Mouse (Mus musculus) T-helper 1 cell (primary cell): Measurements from ENCODE around the gene Tmem238.

Experiments
- in situ Hi-C: fragments of 300-600 bp; cut with MboI, MseI; formaldehyde crosslinking; loops from one replicate; pipeline ENCODE4 v1.15.1; 2025; ENCODE audit warnings: high pct_unique_total_duplicates

The Tmem238 gene

GRCm38 (mm10) chr7:4793248-4793647 is 3.8 kb upstream of the Tmem238 start:
- in situ Hi-C loops = loop anchor here (10.0 kb wide), 1 partner anchor 118 kb away; no protein-coding TSS in a partner anchor

DNA sequence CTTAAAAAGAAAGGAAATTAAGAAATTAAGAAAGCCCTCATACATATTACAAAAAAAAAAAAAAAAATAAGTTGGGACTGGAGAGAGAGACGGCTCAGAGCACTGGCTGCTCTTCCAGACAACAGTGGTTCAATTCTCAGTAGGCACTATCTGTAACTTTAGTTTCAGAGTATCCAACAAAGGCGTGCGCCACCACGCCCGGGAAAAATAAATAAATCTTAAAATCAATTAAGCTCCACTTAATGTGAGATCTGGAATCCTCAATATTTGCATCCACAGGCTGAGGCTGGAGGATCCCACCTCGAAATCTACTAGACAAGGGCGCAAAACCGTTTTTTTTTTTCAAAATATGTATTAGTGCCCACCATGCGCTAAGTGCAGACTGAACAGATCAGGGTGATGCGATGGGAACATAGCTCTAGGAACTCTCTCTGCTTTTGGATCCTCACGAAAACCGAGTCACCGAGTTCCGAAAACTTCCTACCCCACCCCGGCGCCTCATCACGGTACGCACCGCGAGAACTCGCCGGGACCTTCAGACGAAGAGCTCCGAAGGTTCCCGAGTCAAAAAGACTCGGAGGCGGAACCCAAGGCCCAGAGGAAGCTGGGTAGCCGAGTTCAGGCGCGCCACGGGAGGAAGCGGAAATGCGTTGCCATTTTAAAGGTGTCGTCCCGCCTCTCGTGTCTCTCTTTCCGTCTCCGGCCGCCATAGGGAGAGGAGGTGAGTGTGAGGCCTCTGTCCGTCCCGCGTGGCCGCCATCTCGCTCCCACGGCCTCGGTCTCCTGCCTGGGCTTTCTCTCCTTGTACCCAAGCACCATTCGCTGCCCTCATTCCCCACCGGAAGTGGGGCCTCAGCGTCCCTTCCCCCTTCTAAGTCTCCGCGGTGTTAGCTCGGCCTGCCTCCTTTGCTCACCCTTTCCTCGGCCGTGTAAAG is 3.1 kb upstream of the Tmem238 start, which contains the start of gene Rpl28:
Gene Rpl28, plus strand, starts transcription at position 597 of the 935 bp plus-strand sequence.
- in situ Hi-C loops = loop anchor here (10.0 kb wide), 1 partner anchor 118 kb away; no protein-coding TSS in a partner anchor

GRCm38 (mm10) chr7:4788499-4789435 is 689 bp downstream of the Tmem238 start:
- in situ Hi-C loops = loop anchor here (5.0 kb wide), 2 partner anchors 46 to 96 kb away; partner anchors contain the start of genes Brsk1 and Kmt5c

DNA sequence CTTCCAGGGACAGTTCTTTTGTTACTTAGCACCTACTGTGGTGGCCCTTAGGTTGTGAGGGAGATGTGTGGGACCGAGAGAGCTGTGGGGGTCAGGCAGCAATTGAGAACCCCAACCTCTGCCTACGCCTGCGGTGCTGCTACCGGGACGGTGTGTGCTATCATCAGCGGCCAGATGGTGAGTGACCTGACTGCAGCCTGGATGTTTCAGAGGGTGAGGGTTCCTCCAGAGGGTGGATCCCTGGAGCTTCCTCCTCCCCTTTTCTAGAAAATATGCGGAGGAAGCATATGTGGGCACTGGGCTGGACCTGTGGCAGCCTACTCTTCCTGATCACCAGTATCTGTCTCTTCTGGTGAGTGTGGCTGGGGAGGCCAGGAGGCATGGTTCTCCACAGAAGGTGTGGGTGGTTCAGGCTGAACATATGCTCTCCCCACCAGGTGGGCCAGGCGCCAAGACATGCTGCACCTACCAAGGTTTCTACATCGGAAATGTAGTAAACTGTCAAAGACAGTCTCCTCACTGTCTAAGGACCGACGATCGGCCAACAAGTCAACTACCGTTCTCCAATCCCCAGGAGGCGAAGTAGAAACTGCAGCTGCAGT is 5.7 kb downstream of the Tmem238 start:
- in situ Hi-C loops = no loop called here

DNA sequence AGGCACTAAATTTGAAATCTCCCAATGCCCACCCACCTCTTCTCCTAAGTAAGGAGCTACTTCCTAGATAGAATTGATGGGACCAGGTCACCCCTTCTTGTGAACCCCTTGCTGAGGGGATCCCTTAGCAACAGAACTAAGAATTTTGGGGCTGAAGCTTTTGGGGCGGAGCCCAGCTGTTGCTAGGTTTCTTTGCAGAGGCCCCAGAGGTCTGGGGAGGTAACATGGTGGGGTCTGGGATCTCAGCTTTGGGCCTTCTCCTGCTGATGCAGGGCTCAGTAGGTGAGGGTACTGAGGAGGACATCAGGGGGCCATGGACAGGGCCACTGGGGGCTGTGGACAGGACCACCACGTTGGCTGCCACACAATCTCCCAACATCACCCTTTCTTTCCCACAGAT is 6.7 kb downstream of the Tmem238 start, which contains the start of the genes Il11 and Tmem190:
Gene Il11, minus strand, starts transcription at position 101 of the 400 bp plus-strand sequence.
Gene Tmem190, plus strand, starts transcription at position 179 of the 400 bp plus-strand sequence.
- in situ Hi-C loops = no loop called here

DNA sequence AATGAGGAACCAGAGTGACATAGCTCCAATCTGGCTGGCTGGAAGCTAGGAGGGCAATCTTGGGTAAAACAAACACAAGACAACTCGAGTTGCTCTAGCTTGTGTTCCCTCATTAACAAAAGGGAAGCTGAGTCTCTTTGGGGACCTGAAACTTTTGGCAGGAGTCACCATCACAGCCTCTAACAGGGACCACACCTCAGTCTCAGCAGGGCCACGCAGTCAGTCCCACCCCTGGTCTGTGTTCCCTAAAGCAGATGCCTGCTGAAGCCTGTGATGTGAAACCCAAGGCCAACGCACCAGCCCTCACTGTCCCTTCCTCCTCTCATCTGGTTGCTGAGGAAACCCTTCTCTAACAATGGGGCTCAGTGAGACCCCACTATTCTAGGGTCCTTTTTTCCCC is 7.3 kb downstream of the Tmem238 start:
- in situ Hi-C loops = no loop called here

GRCm38 (mm10) chr7:4779921-4780320 is 9.5 kb downstream of the Tmem238 start:
- in situ Hi-C loops = no loop called here

DNA sequence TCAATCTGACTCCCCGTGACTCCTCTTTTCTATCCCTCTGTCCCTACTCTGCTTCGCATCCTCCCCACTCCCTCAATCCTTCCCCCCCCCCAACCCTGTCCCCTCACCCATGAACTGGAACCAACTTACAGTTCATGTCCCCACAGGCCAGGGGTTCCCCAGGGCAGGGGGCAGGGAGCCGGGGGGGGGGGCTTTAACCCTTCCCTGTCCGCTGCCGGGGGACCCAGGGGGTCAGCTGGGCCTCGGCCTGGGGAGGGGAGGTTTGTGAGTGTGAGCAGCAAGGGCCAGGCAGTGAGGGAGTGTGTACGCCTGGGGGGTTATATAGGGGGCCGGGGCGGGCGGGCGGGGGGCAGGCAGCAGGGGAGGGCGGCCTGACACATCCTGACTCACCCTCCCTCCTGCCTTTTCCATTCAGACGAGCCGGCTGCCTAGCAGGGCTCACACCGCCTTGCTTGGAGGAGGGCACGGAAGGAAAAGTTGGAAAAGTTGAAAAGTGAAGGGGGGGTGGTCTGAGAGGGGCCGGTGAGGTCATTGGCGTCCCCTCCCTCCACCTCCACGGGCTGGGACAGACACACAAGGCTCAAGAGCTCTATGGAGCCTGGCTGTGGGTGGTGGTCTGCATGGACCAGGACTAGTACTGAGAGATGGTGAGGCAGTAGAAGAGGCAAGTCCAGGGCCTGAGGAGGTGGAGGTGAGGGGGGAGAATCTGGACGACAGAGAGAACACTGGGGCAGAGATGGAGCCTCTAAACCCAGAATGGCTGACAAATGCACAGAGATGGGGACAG is 11.4 kb downstream of the Tmem238 start:
- in situ Hi-C loops = no loop called here

- in situ Hi-C loops = no loop called here
These were observed 12.3 kb downstream of the Tmem238 start for GRCm38 (mm10) chr7:4776861-4777830.

- in situ Hi-C loops = no loop called here
These were observed 13.3 kb downstream of the Tmem238 start for GRCm38 (mm10) chr7:4776131-4776530.

- in situ Hi-C loops = no loop called here
These were observed 18.3 kb downstream of the Tmem238 start, which contains the start of gene Fam71e2 for GRCm38 (mm10) chr7:4771202-4771601. Fam71e2 (minus strand) TSS chr7:4771302.

DNA sequence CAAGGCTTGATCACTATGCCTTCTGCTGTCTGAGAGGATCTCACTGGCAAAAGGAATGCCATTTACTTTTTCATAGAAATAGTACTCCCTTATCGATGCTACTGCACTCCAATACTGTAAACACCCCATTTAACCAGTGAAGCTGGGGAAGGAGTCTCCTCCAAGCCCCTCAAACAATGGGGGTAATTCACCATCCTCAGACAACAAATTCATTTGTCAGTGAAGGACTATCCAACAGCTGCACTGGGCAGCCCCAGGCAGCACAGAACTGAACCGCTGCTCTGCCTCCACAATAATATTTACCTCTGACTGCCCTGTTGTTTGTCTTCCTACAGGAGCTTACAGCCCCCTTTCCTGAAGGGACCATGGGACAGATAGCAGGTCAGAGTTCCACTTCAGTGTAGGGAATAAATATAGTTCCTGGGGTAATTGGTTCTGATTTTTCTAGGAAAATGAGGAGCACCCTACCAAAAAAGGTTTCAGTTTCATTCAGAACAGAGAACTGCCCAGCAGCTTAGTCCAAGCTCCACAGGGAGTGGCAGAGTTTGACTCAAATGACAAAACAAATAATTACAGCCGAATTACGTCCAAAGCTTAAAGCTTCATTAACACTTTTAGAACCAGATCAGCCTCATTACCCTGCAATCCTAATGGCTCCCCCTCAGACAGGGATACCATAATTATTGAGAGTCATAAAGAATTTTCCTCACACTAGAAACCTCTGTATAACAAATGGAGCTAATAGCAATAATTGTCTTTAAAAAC is 24.3 kb downstream of the Tmem238 start:
- in situ Hi-C loops = no loop called here

- in situ Hi-C loops = no loop called here
These were observed 29.8 kb downstream of the Tmem238 start for GRCm38 (mm10) chr7:4759670-4760069.

DNA sequence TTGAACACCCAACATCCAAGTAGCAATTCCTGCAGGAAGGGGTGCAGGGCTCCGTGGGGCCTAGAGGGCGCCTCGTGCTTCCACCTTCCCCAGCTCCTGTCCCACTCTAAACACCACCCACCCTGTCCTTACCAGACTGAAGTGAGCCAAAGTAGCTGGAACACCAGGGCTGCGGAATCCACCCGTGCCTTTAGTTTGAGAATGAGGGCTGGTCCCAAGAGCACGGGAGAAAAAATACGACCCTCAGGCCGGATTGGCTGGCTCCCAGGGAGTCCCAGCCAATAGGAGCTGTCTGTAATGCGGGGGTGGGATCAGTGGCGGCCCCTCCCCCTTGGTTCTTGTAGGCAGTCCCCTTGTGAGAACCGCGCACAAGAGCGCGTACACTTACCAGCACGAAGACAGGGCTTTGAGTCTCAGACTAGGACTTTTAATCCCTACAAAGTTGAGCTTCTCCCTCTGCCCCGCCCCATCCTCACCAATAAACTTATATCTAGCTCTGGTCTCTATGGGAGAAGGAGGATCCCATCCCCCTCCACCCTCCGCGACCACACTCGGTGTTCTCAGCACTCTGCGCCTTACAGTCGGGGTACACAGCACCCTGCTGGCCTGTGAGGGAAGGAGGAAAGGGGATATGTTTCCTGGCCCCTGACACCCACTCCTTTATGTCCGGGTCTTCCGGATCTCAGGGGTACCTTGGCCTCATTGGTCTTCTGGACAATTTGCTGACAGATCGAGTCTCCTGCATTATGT is 36.5 kb downstream of the Tmem238 start, which contains the start of gene Cox6b2:
Gene Cox6b2, minus strand, starts transcription at position 274 of the 750 bp plus-strand sequence.
- in situ Hi-C loops = no loop called here

DNA sequence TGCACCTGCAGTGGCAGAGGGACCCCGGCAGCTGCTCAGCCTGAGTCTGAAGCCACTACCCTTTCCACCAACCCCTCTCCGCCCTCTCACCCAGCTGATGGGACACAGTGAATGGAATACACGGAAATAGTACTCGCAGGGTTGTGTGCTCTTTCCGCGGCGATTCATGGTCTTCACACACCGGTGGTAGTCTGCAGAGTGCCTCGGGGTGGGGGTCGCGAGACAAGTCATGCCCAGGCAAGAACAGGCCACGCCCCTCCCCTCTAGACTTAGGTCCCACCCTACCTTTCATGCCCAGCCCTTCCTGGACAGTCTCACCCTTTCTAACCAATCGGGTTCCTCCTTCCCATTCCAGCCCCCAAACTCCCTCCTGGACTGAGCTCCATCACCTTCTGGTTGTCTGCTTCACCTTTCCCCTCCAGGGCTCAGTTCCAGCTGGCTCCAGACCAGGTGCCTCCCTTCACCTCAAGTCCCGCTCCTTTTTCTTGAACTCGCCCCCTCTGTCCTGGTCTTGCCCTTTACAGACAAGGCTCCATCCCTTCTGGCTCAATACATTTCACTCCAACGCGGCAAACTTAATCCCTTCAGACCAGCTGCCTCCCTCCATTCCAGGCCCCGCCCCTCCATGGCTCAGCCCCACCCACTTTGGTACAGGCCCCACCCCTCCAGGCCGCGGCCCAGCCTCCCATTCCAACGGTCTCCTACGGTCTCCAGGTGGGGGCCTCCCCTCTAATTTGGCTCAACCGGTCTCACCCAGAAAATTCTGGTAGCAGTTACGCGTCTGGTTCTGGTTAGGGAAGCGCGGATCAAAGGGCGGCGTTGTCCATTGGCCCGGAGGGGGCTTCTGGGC is 37.3 kb downstream of the Tmem238 start:
- in situ Hi-C loops = no loop called here

GRCm38 (mm10) chr7:4749169-4749568 is 40.3 kb downstream of the Tmem238 start:
- in situ Hi-C loops = no loop called here

DNA sequence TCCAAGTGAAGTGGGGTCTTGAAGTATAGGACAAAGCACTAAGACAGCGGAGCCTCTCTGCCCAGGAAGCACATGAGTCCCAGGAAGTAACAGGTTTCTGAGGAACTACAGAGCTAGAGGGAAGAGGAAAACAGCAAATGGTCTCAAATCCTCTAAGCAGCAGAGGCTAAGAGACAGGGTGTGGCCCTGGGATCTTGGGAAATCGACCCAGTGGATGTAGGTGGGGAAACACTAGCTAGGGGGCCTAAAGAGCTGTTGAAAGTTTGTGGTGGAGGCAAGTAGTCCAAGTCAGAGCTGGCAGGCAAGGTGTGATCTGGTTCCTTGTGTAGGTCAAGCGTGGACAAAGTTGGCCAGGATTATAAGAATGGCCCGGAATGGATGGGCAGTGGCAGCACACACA is 41.1 kb downstream of the Tmem238 start:
- in situ Hi-C loops = no loop called here
